Mouse (Mus musculus) midbrain, postnatal 0 days (tissue): ENCODE data around the gene Hsdl2. TPM values are rescaled to one million over a fixed set of nuclear protein-coding genes. Genes with fewer than 3 reads are reported as not detected.

Experiments used
- ATAC-seq: fragments of 200-750 bp; cut with Nextera tagmentation; 2 replicates; pipeline ENCODE4 v1.8.0; 2017; ENCODE audit warnings: moderate number of reproducible peaks, mild to moderate bottlenecking, moderate TSS enrichment, moderate library complexity; ENCODE audit not compliant: low FRiP score
- DNase-seq: peaks from one replicate; pipeline ENCODE4 v3.0.0-alpha.2; 2015; ENCODE audit warnings: low spot score
- H3K27ac ChIP-seq: fragments of 300-500 bp; sonication (generic); 2 replicates; pipeline ENCODE4 v1.5.1; 2014; ENCODE audit warnings: low read depth, mild to moderate bottlenecking, low read length, mixed read lengths
- H3K27me3 ChIP-seq: fragments of 300-500 bp; sonication (generic); 2 replicates; pipeline ENCODE4 v1.6.1; 2014; ENCODE audit warnings: low read length, control low read depth, mixed read lengths; ENCODE audit not compliant: insufficient read depth
- H3K36me3 ChIP-seq: fragments of 300-500 bp; sonication (generic); 2 replicates; pipeline ENCODE4 v1.6.1; 2014; ENCODE audit warnings: low read length, control low read depth, mixed read lengths; ENCODE audit not compliant: insufficient read depth
- H3K4me1 ChIP-seq: fragments of 300-500 bp; sonication (generic); 2 replicates; pipeline ENCODE4 v1.6.1; 2014; ENCODE audit warnings: mild to moderate bottlenecking, control low read depth, antibody characterized with exemption, low read length, mixed read lengths; ENCODE audit not compliant: insufficient read depth
- H3K4me2 ChIP-seq: fragments of 300-500 bp; sonication (generic); 2 replicates; pipeline ENCODE4 v1.6.1; 2014; ENCODE audit warnings: low read depth, mild to moderate bottlenecking, low read length, mixed read lengths; ENCODE audit not compliant: poor library complexity, severe bottlenecking
- H3K4me3 ChIP-seq: fragments of 300-500 bp; sonication (generic); 2 replicates; pipeline ENCODE4 v1.5.1; 2014; ENCODE audit warnings: low read depth, mild to moderate bottlenecking, low read length, moderate library complexity
- H3K9ac ChIP-seq: fragments of 300-500 bp; sonication (generic); replicated peaks from 2 replicates; pipeline ENCODE4 v1.6.1; 2014; ENCODE audit warnings: mild to moderate bottlenecking, low read length, moderate library complexity, mixed read lengths; ENCODE audit not compliant: poor library complexity, severe bottlenecking
- H3K9me3 ChIP-seq: fragments of 300-500 bp; sonication (generic); 2 replicates; pipeline ENCODE4 v1.6.1; 2016; ENCODE audit warnings: low read length, control low read depth
- CTCF ChIP-seq: IDR thresholded peaks from 2 replicates; pipeline ENCODE4 v1.5.1; 2016; ENCODE audit warnings: antibody characterized with exemption, mild to moderate bottlenecking
- WGBS: fragments of 180-500 bp; shearing (Covaris S2); extraction: QIAGEN DNeasy Blood & Tissue Kit; methylation state at CpG from one replicate; pipeline ENCODE4 v1.1.7; 2014; 5-methylcytosine and 5-hydroxymethylcytosine counted together
- polyA plus RNA-seq: library from polyadenylated mRNA; unstranded; fragments of >200 nt; fragmentation: Nextera tagmentation; extraction: Ambion mirVana; gene quantifications from 2 replicates; pipeline ENCODE4 v1.2.1, GENCODE M21; 2015
- total RNA-seq: library from RNA; depleted of rRNA; stranded (reverse); fragments of >200 nt; gene quantifications from 2 replicates; pipeline ENCODE4 v1.2.3, GENCODE M21; 2014

Hsdl2 gene
- total and polyA plus RNA-seq, 2 experiments from 2014 or later, result 27.7 to 33.0 TPM

- no peak overlapping the region for H3K9ac ChIP-seq
These were observed 46.9 kb downstream of the Hsdl2 start for GRCm38 (mm10) chr4:59628255-59628654.

GRCm38 (mm10) chr4:59629076-59629874 lies 47.9 kb downstream of the Hsdl2 start:
- Histone ChIP-seq H3K27me3 (no peaks in the 10 kb centered on the region), H3K9me3 (no peaks in the 10 kb centered on the region), H3K36me3 (no peaks in the 10 kb centered on the region), H3K27ac (no peak overlapping the region), H3K9ac (no peak overlapping the region), H3K4me2 (peak overlapping the region; percentile 26; the same call in 1 of the 2 replicates), H3K4me1 (peaks cover 12% of the 10 kb centered on the region; the same call in 1 of the 2 replicates), H3K4me3 (no peak overlapping the region)
- ATAC-seq (no peak), DNase-seq (peak; percentile 69)
- WGBS, result 9% methylated on average over 7 of the region's 7 CpGs
- TF ChIP-seq CTCF, result no peak

More at GRCm38 (mm10) chr4:59628255-59628654, 46.9 kb downstream of the Hsdl2 start:
- no peaks in the 10 kb centered on the region for H3K27me3 ChIP-seq
- no peak overlapping the region for H3K4me3 ChIP-seq
- no peak for TF ChIP-seq CTCF
- no peak for DNase-seq
- no peak overlapping the region for H3K27ac ChIP-seq
- peaks cover 12% of the 10 kb centered on the region; the same call in 1 of the 2 replicates for H3K4me1 ChIP-seq
- H3K36me3 ChIP-seq, result no peaks in the 10 kb centered on the region
- ATAC-seq, result no peak
- WGBS, result 48% methylated on average over 4 of the region's 4 CpGs
- H3K9me3 ChIP-seq, result no peaks in the 10 kb centered on the region
- H3K4me2 ChIP-seq, result peak overlapping the region; percentile 34

- ATAC-seq (no peak), DNase-seq (no peak)
- Histone ChIP-seq H3K4me1 (peaks cover 12% of the 10 kb centered on the region; the same call in 1 of the 2 replicates), H3K4me2 (no peak overlapping the region), H3K9ac (no peak overlapping the region), H3K36me3 (no peaks in the 10 kb centered on the region), H3K4me3 (no peak overlapping the region), H3K27me3 (no peaks in the 10 kb centered on the region), H3K9me3 (no peaks in the 10 kb centered on the region), H3K27ac (no peak overlapping the region)
- 39% methylated on average over 9 of the region's 9 CpGs for WGBS
- no peak for TF ChIP-seq CTCF
These were observed 48.8 kb downstream of the Hsdl2 start for GRCm38 (mm10) chr4:59630122-59630521.

- TF ChIP-seq CTCF, result no peak
- DNase-seq (no peak), ATAC-seq (no peak)
- Histone ChIP-seq H3K36me3 (no peaks in the 10 kb centered on the region), H3K9me3 (no peaks in the 10 kb centered on the region), H3K4me2 (no peak overlapping the region), H3K4me1 (0 out of 2 replicates have a peak, but pooled peaks cover 3% of the 10 kb centered on the region), H3K9ac (no peak overlapping the region), H3K27ac (no peak overlapping the region), H3K27me3 (no peaks in the 10 kb centered on the region), H3K4me3 (no peak overlapping the region)
- 74% methylated on average over 1 of the region's 1 CpGs for WGBS
These were observed 53.2 kb downstream of the Hsdl2 start for GRCm38 (mm10) chr4:59634532-59634931.

DNA sequence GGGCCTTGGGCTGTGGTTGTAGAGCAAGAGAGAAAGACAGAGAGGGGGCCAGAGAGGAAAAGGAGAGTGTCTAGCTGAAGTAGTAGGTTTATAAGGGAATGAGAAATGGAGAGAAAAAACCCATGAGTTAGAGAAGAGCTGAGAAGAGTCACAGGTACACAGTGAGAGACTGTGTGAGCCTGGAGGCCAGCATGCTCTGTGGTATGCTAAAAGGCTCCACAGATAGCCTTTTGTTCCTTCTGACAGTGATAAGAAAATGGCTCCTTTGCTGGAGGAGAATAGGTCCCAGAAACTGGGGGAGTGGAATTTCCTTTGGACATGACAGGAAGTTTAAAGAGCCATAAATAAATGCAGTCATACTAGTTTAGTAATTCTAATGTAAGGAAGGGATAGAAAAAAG lies 57.8 kb downstream of the Hsdl2 start:
- H3K4me3 ChIP-seq, result no peak overlapping the region
- ATAC-seq (no peak), DNase-seq (no peak)
- no peaks in the 10 kb centered on the region for H3K4me1 ChIP-seq
- H3K4me2 ChIP-seq, result no peak overlapping the region
- H3K27me3 ChIP-seq, result no peaks in the 10 kb centered on the region
- H3K27ac ChIP-seq, result no peak overlapping the region
- no peaks in the 10 kb centered on the region for H3K9me3 ChIP-seq
- H3K9ac ChIP-seq, result no peak overlapping the region
- no peak for TF ChIP-seq CTCF
- no peaks in the 10 kb centered on the region for H3K36me3 ChIP-seq

DNA sequence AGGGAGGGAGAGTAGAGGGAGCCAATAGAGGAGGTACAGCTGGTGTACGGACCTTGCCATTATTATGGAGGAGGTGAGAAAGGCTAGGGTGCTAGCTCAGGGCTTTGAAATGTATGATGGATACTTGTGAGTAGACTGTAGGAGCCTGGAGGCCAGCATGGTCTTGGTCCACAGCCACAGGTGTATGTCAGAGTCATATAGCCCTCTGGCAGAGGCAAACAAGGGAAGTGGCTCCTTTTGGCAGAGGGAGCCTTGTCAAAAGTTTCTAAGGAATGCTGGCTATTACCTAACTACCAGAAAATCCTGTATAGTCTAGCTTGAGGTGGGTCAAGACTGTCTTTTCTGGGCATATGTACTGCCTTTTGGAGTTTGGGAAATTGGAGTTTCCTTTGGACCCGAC lies 59.4 kb downstream of the Hsdl2 start:
- WGBS, result 93% methylated on average over 2 of the region's 2 CpGs
- H3K9ac ChIP-seq, result no peak overlapping the region
- H3K9me3 ChIP-seq, result no peaks in the 10 kb centered on the region
- no peaks in the 10 kb centered on the region for H3K27me3 ChIP-seq
- no peak overlapping the region for H3K27ac ChIP-seq
- no peaks in the 10 kb centered on the region for H3K4me1 ChIP-seq
- H3K4me2 ChIP-seq, result no peak overlapping the region
- no peak overlapping the region for H3K4me3 ChIP-seq
- no peaks in the 10 kb centered on the region for H3K36me3 ChIP-seq
- DNase-seq (no peak), ATAC-seq (no peak)
- no peak for TF ChIP-seq CTCF
